ENCODE assay signal across 8 mouse cellular contexts in the genomic region with DNA sequence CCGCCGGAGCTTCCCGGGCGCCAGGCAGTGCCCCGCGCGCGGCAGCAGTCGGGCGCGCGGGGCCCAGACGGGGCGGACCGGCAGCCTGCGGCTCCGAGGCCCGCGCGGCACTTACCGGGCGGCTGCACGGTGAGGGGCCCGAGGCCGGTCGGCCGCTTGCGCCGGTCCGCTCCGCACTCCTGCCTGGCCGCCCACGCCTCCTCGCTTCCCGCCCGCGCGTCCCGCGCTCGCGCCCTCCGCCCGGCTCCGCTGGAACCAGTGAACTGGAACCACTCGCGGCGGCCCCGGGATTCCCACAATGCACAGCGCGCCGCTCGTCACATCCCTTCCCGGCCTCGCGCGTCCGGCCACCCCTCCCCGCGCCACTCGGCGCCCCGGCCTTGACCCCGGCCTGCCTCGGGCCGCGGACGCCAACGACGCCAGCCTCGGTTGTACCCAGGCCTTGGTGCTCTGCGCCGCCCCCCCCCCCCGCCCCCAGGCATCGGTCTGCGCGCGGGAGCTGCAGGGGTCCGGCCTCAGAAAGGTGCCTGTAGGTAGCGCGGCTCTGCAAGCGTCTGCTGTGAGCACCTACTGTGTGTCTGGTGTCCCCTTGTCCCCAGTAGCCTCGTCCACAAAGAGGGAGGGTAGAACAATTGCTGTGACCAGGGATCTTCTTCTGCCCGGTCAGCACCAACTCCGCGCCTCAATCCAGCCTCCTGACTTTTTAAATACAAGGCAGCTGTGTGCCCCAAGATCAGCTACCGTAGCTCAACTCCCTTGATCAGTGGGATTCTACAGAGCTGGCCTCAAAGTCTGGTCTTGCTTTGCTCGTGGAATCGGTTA. TPM values are rescaled to one million over a fixed set of nuclear protein-coding genes. Genes with fewer than 3 reads are reported as not detected.
DNase-seq lines count a peak whose midpoint lies in the region; ATAC-seq lines count a peak whose summit lies in the region.

No protein-coding gene starts in this region.

- H3K9ac ChIP-seq in hindbrain, embryonic 13.5 days = peak overlapping the region; percentile 99

- H3K4me1 ChIP-seq in hindbrain, embryonic 13.5 days (replicated peaks) = peaks cover 37% of the 10 kb centered on the region

- H3K27me3 ChIP-seq in hindbrain, embryonic 13.5 days = peaks cover 5% of the 10 kb centered on the region; the same call in 1 of the 2 replicates

- ATAC-seq in hindbrain, embryonic 13.5 days (ENCODE audit: low FRiP score) = peak; percentile 86

- peak; percentile 87 for DNase-seq in NIH3T3 (ENCODE audit: low read depth)
- peak; percentile 93 to 95 for DNase-seq in cerebellum, postnatal 10 days
- peak; percentile 69 to 79 for DNase-seq in frontal cortex, postnatal 14 days (ENCODE audit: low spot score in 2 of 2)
- DNase-seq in layer of hippocampus, postnatal 36 days = peak; percentile 84 to 87
- DNase-seq in lung, postnatal 25 days (ENCODE audit: low spot score) = peak; percentile 91
- DNase-seq in retina, adult 2 months (ENCODE audit: low read depth, low spot score) = peak; percentile 72
- DNase-seq in thymus, postnatal 25 days = peak; percentile 87

- H3K4me2 ChIP-seq in hindbrain, embryonic 13.5 days = peak overlapping the region; percentile 91

- 1% methylated on average over 80 of the region's 89 CpGs for WGBS in hindbrain, embryonic 13.5 days

- H3K27ac ChIP-seq in hindbrain, embryonic 13.5 days = peak overlapping the region; percentile 89

- H3K36me3 ChIP-seq in hindbrain, embryonic 13.5 days = peaks cover 5% of the 10 kb centered on the region; the same call in 1 of the 2 replicates

- H3K4me3 ChIP-seq in hindbrain, embryonic 13.5 days = peak overlapping the region; percentile 97

- no peaks in the 10 kb centered on the region for H3K9me3 ChIP-seq in hindbrain, embryonic 13.5 days

RNA-seq across cellular contexts. Expression of a gene that starts 0.7 kb away (rescaled TPM):
- polyA plus RNA-seq in hindbrain, embryonic 13.5 days (2015; fragmentation: Nextera tagmentation; extraction: Ambion mirVana) = 369 and 380 TPM in 2 replicates
- 100 to 1,000 TPM; 120 to 128 TPM for total RNA-seq in layer of hippocampus, postnatal 36 days (2021)

RNA-seq across cellular contexts. Expression of a gene that starts 43.2 kb away (rescaled TPM):
- 1.1 and 1.5 TPM in 2 replicates for polyA plus RNA-seq in hindbrain, embryonic 13.5 days (2015; fragmentation: Nextera tagmentation; extraction: Ambion mirVana)
- 1 to 10 TPM; 1.6 TPM for total RNA-seq in layer of hippocampus, postnatal 36 days (2021)

Comparison
In these comparisons a context has a peak if more than half of its experiments do, and no peak if none do; other contexts are left out.
1. Peak in every context shown above with its lines: DNase-seq, ATAC-seq, H3K4me3 ChIP-seq and H3K27ac ChIP-seq.